Mouse (Mus musculus) midbrain, postnatal 0 days (tissue): ENCODE results near the gene Ddah1. TPM values are rescaled to one million over a fixed set of nuclear protein-coding genes. Genes with fewer than 3 reads are reported as not detected.
A peak's percentile ranks its signal among the peaks of the same experiment; 100 is the strongest.

Experiments used
- ATAC-seq: fragments of 200-750 bp; cut with Nextera tagmentation; 2 replicates; pipeline ENCODE4 v1.8.0; 2017; ENCODE audit warnings: moderate number of reproducible peaks, mild to moderate bottlenecking, moderate TSS enrichment, moderate library complexity; ENCODE audit not compliant: low FRiP score
- DNase-seq: peaks from one replicate; pipeline ENCODE4 v3.0.0-alpha.2; 2015; ENCODE audit warnings: low spot score
- H3K27ac ChIP-seq: fragments of 300-500 bp; sonication (generic); 2 replicates; pipeline ENCODE4 v1.5.1; 2014; ENCODE audit warnings: low read depth, mild to moderate bottlenecking, low read length, mixed read lengths
- H3K27me3 ChIP-seq: fragments of 300-500 bp; sonication (generic); 2 replicates; pipeline ENCODE4 v1.6.1; 2014; ENCODE audit warnings: low read length, control low read depth, mixed read lengths; ENCODE audit not compliant: insufficient read depth
- H3K36me3 ChIP-seq: fragments of 300-500 bp; sonication (generic); 2 replicates; pipeline ENCODE4 v1.6.1; 2014; ENCODE audit warnings: low read length, control low read depth, mixed read lengths; ENCODE audit not compliant: insufficient read depth
- H3K4me1 ChIP-seq: fragments of 300-500 bp; sonication (generic); 2 replicates; pipeline ENCODE4 v1.6.1; 2014; ENCODE audit warnings: mild to moderate bottlenecking, control low read depth, antibody characterized with exemption, low read length, mixed read lengths; ENCODE audit not compliant: insufficient read depth
- H3K4me2 ChIP-seq: fragments of 300-500 bp; sonication (generic); 2 replicates; pipeline ENCODE4 v1.6.1; 2014; ENCODE audit warnings: low read depth, mild to moderate bottlenecking, low read length, mixed read lengths; ENCODE audit not compliant: poor library complexity, severe bottlenecking
- H3K4me3 ChIP-seq: fragments of 300-500 bp; sonication (generic); 2 replicates; pipeline ENCODE4 v1.5.1; 2014; ENCODE audit warnings: low read depth, mild to moderate bottlenecking, low read length, moderate library complexity
- H3K9ac ChIP-seq: fragments of 300-500 bp; sonication (generic); replicated peaks from 2 replicates; pipeline ENCODE4 v1.6.1; 2014; ENCODE audit warnings: mild to moderate bottlenecking, low read length, moderate library complexity, mixed read lengths; ENCODE audit not compliant: poor library complexity, severe bottlenecking
- H3K9me3 ChIP-seq: fragments of 300-500 bp; sonication (generic); 2 replicates; pipeline ENCODE4 v1.6.1; 2016; ENCODE audit warnings: low read length, control low read depth
- CTCF ChIP-seq: IDR thresholded peaks from 2 replicates; pipeline ENCODE4 v1.5.1; 2016; ENCODE audit warnings: antibody characterized with exemption, mild to moderate bottlenecking
- WGBS: fragments of 180-500 bp; shearing (Covaris S2); extraction: QIAGEN DNeasy Blood & Tissue Kit; methylation state at CpG from one replicate; pipeline ENCODE4 v1.1.7; 2014; 5-methylcytosine and 5-hydroxymethylcytosine counted together
- polyA plus RNA-seq: library from polyadenylated mRNA; unstranded; fragments of >200 nt; fragmentation: Nextera tagmentation; extraction: Ambion mirVana; gene quantifications from 2 replicates; pipeline ENCODE4 v1.2.1, GENCODE M21; 2015
- total RNA-seq: library from RNA; depleted of rRNA; stranded (reverse); fragments of >200 nt; gene quantifications from 2 replicates; pipeline ENCODE4 v1.2.3, GENCODE M21; 2014; rRNA removed

The Ddah1 gene
- total RNA-seq (162 and 163 TPM in 2 replicates), polyA plus RNA-seq (203 and 209 TPM in 2 replicates)

- Histone ChIP-seq H3K27ac (peak within 1 kb of the TSS; percentile 84), H3K4me3 (peak within 1 kb of the TSS; percentile 76), H3K9ac (peak within 1 kb of the TSS; percentile 83), H3K4me2 (peak within 1 kb of the TSS; percentile 95), H3K36me3 (no peaks in the 10 kb centered on the region), H3K9me3 (no peaks in the 10 kb centered on the region), H3K27me3 (no peaks in the 10 kb centered on the region), H3K4me1 (0 out of 2 replicates have a peak, but pooled peaks cover 6% of the 10 kb centered on the region)
- under 1% methylated on average over 95 of the region's 97 CpGs for WGBS
- peak; percentile 91 for ATAC-seq
- peak; percentile 80 for DNase-seq
- TF ChIP-seq CTCF: no peak
Measured at GRCm38 (mm10) chr3:145758561-145759378, at the start of gene Ddah1. Gene Ddah1, plus strand, starts transcription at chr3:145758675.

- no peak for TF ChIP-seq CTCF
- no peaks in the 10 kb centered on the region for H3K27me3 ChIP-seq
- no peaks in the 10 kb centered on the region for H3K4me1 ChIP-seq
- no peaks in the 10 kb centered on the region for H3K36me3 ChIP-seq
- H3K9me3 ChIP-seq: no peaks in the 10 kb centered on the region
- H3K4me3 ChIP-seq: no peak overlapping the region
- no peak overlapping the region for H3K9ac ChIP-seq
- 88% methylated on average over 7 of the region's 7 CpGs for WGBS
- no peak for DNase-seq
- ATAC-seq: no peak
- no peak overlapping the region for H3K27ac ChIP-seq
- no peak overlapping the region for H3K4me2 ChIP-seq
Measured at GRCm38 (mm10) chr3:145715923-145716322, 42.6 kb upstream of the Ddah1 start.

- H3K9me3 ChIP-seq: no peaks in the 10 kb centered on the region
- no peaks in the 10 kb centered on the region for H3K27me3 ChIP-seq
- H3K27ac ChIP-seq: no peak overlapping the region
- ATAC-seq: no peak
- H3K4me2 ChIP-seq: no peak overlapping the region
- H3K4me3 ChIP-seq: no peak overlapping the region
- no peak for TF ChIP-seq CTCF
- no peaks in the 10 kb centered on the region for H3K36me3 ChIP-seq
- H3K9ac ChIP-seq: no peak overlapping the region
- H3K4me1 ChIP-seq: no peaks in the 10 kb centered on the region
- DNase-seq: no peak
- WGBS: 77% methylated on average over 4 of the region's 4 CpGs
Measured at GRCm38 (mm10) chr3:145719660-145720059, 38.8 kb upstream of the Ddah1 start.

DNA sequence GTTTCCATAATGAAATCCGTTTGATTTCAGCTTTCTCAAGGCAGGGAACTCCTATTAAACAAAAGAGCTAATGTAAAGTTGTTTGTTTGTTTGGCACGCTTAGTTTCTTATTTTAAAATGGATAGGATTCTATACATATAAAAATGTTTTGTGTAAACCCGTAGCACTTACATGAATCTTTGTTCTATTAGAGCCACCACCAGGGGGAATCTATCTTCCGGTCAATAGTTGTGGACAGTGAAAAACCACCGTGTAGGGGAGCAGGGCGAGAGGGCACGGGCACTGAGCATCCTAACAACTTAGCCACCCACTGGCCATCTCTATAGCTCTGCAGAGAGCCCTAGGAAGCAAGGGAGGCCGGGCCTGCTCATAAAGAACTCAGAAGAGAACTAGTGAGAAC lies 33.4 kb upstream of the Ddah1 start:
- no peak overlapping the region for H3K9ac ChIP-seq
- WGBS: 76% methylated on average over 8 of the region's 8 CpGs
- DNase-seq: no peak
- no peaks in the 10 kb centered on the region for H3K27me3 ChIP-seq
- H3K36me3 ChIP-seq: no peaks in the 10 kb centered on the region
- H3K4me1 ChIP-seq: no peaks in the 10 kb centered on the region
- peak; percentile 30; the same call in 1 of the 2 replicates for TF ChIP-seq CTCF
- H3K4me2 ChIP-seq: no peak overlapping the region
- H3K9me3 ChIP-seq: no peaks in the 10 kb centered on the region
- no peak overlapping the region for H3K27ac ChIP-seq
- H3K4me3 ChIP-seq: no peak overlapping the region
- no peak for ATAC-seq

DNA sequence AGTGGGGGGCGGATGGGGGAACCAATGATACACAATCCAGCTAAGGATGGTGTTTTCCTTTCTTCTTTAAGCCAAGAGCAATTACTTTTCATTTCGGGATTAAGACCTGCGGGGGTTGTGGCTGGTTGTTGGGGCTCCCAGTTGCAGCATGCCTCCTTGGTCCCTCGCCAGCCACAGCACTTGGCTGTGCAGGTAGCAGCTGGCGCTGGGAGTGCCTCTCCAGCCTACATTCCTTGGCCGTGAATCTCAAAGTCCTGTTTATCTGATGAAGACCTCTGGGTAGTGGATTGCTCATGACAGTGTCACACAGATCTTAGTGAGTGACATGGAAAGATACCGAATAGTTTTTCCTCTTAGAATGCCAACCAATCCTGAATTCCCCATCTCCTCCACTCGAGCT lies 30.1 kb upstream of the Ddah1 start:
- no peak overlapping the region for H3K9ac ChIP-seq
- no peak overlapping the region for H3K4me2 ChIP-seq
- TF ChIP-seq CTCF: no peak
- no peak overlapping the region for H3K4me3 ChIP-seq
- H3K27ac ChIP-seq: no peak overlapping the region
- H3K27me3 ChIP-seq: no peaks in the 10 kb centered on the region
- H3K9me3 ChIP-seq: no peaks in the 10 kb centered on the region
- no peaks in the 10 kb centered on the region for H3K36me3 ChIP-seq
- no peaks in the 10 kb centered on the region for H3K4me1 ChIP-seq
- no peak for DNase-seq
- ATAC-seq: no peak
- 45% methylated on average over 8 of the region's 8 CpGs for WGBS

GRCm38 (mm10) chr3:145729531-145729930 lies 28.9 kb upstream of the Ddah1 start:
- Histone ChIP-seq H3K4me3 (no peak overlapping the region), H3K27me3 (no peaks in the 10 kb centered on the region), H3K9me3 (no peaks in the 10 kb centered on the region), H3K27ac (no peak overlapping the region), H3K9ac (no peak overlapping the region), H3K4me2 (no peak overlapping the region), H3K36me3 (no peaks in the 10 kb centered on the region), H3K4me1 (no peaks in the 10 kb centered on the region)
- DNase-seq: peak; percentile 36
- ATAC-seq: no peak
- peak; percentile 68 for TF ChIP-seq CTCF
- 75% methylated on average over 4 of the region's 4 CpGs for WGBS
